Mouse (Mus musculus) cerebellum, postnatal 36 days (tissue): ENCODE measurements around the gene Nek7.

Experiments
- DNase-seq, 2 experiments: peaks; one replicate each; pipeline ENCODE4 v3.0.0; 2021 to 2022; ENCODE audit warnings: mixed read lengths in 2 of 2

Nek7 gene

DNA sequence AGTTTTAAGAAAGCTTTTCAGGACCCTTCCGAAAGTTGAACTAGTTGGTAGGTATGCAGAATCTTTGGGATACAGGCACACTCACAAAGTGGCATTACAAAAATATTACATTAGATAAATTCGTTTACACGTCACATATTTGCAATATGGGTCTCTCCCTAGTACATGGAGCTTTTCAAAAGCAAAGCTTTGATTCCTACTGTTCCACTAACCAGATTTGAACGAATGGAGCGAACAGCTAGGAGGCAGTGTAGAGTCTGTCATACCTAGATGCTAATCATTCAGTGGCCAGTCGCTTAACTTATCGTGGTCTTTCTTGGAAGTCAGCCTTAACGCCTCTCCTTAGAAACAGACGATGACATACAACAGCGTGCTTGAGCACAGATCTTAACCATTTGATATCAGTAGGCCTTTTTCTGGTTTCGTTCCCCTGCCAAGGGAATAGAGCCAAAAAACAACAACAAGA lies at the start of gene Nek7:
Gene Nek7 (minus strand): TSS at position 146 of the 466 bp plus-strand sequence.
- DNase-seq, result peak in 1 of 2 experiments; percentile 12

DNA sequence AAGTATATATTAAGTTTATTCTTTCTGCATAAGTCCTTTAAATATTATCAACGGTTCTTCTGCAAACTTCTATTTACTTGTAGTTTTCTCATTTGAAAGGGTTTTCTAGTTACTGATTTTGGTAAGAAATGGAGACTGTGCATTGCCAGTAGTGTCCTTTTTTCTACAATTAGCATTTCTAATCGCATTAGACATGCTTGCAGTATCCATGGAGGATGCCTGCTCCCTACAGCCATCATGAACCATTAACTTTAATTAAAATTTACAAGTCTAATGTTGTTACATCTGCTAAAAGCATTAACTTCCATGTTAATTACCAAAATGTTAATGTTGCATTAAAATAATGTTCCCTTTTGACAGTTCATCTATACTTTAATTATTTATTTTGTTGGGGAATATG lies 42.4 kb upstream of the Nek7 start:
- DNase-seq, result no peak

DNA sequence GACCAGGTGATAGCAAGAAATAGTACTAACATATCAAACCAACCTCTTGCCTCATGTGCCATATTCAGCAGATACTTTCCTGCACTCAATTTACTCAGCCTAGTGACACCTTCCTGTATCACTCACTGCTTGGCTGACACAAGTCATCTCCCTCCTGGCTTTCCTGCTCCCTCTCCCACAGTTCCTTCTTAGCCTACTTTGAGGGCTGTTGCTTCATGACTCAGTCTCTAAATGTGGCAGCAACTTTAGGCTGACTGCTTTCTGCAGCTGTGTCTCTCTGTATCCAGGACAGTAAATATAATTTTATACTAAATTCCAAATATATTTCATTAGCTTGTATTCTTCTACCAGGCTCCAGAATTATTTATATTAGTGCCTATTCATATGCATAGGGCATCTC lies 34.3 kb upstream of the Nek7 start:
- no peak for DNase-seq

GRCm38 (mm10) chr1:138644991-138645390 lies 25.1 kb upstream of the Nek7 start:
- DNase-seq, result peak; percentile 37 to 50

DNA sequence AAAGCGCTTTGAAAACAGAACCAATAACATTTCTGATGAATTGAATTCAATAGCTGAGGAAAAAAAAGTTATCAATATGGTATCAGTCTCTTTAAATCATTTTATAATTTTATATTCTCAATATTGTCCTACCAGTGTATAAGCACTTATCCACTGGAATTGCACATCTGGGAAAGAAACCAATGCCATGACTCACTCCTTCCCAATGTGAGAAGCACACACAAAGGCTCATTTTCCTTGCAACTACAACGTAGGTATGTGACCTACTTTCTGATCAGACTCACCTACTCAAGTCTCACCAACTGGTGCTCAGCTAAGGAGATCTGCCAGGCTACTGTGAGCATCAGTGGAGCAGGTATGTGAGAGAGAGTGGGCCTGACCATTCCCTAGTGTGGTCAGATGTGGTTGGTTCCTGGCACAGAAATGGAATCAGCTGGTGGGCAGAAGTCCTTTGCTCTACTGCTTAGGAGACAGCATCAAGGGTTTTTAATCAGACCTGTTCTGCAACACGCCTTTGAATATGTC lies 23.4 kb upstream of the Nek7 start:
- no peak for DNase-seq

GRCm38 (mm10) chr1:138640934-138641461 lies 21.1 kb upstream of the Nek7 start:
- DNase-seq, result no peak

- no peak for DNase-seq
These were observed 17.9 kb upstream of the Nek7 start for GRCm38 (mm10) chr1:138637850-138638249.

- no peak for DNase-seq
These were observed 14.6 kb upstream of the Nek7 start for GRCm38 (mm10) chr1:138634561-138634960.

- no peak for DNase-seq
These were observed 9.0 kb upstream of the Nek7 start for GRCm38 (mm10) chr1:138628919-138629318.

DNA sequence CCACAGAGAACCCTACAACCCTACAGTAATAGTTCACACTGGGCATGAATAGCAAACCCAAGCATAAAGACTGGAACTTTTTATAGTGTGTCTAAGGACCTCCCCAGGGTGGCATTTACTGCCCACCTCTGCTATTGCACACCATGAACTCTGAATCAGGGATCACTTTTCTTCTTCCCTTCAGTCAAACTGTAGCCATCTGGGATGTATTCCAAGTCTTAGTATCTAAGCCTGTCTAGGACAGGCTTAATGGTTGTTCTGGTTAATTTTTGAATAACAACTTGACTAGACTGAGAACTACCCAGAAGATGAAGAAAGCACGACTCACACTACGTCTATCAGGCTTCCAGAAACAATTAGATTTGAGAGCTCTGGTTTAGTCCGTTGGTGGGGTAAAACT lies 8.5 kb upstream of the Nek7 start:
- no peak for DNase-seq

- DNase-seq, result no peak
These were observed 7.9 kb upstream of the Nek7 start for GRCm38 (mm10) chr1:138627804-138628203.

DNA sequence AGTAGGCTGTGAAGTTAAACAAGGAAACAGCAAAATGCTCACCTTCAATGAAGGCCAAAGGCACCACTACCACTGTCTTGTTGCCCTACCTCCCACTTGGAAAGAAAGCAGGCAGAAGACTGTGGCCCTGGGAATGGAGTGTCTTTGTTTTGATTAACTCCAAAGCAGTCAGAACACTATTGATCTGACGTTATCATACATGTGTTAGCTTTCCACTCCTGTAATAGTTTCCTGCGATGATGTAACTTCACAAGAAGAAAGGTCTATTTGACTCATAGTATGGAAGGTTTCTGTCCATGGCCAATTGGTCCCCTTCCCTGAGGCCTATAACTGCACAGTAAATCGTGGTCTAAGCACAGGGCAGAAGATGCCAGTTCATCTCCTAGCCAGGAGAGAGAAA lies 6.3 kb upstream of the Nek7 start:
- DNase-seq, result no peak

- no peak for DNase-seq
These were observed 3.9 kb upstream of the Nek7 start for GRCm38 (mm10) chr1:138623870-138624269.

- no peak for DNase-seq
These were observed 2.9 kb upstream of the Nek7 start for GRCm38 (mm10) chr1:138622831-138623230.

GRCm38 (mm10) chr1:138622431-138622830 lies 2.5 kb upstream of the Nek7 start:
- no peak for DNase-seq

DNA sequence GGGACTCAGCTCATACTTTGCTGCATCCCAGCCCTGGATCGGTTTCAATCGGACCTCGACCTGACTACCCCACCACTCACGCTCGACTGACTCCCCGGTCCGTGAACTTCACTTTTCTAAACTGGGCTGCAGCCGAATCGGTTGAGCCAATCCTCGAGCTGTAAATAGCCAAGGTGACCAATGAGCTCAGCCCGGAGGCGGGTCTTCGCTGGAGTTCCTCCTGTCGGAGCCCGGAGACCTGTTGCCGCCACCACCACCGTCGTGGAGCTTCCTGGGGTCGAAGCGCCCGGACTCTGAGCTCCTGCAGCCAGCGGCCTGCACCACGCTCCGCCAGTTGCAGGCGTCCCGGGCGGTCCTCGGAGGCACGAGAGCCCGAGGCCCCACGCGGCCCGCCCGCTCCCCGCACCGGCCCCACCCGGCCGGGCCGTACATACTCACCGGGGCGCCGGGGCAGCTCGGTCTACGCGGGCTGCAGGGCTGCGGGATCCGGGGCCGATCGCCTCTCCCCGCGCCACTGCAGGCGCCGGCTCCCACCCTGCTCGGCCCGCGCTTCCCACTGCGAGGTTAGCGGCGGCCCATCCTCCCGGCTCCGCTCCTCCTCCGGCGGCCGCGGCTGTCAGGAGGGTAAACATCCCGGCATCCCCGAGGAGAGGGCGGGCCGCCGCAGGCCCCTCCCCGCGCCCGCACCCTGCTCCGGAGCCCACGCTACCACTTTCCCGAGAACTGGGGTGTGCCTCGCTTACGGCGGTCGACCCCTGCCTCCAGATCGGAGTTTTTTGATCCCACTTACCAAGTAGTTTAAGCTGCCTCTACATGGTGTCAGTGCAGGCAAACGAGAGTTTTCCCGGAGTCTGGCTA lies 598 bp downstream of the Nek7 start:
- DNase-seq, result peak; percentile 95 to 97

DNA sequence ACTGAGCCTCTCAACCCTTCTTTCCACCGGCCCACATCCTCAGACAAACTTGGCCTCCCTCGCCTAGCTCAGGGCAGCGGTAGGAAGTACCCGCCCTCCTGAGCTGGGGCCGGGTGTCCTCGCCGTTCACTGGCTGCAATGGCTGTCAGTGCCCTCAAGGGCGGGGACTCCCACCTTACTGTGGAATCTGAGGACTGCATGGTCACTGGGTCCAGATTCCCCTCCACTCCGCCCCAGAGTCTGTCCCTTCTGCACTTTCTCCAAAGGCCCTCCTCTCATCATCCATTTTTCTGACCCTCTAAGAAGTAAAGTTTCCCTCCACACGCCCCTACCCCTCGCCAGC lies 2.0 kb downstream of the Nek7 start:
- DNase-seq, result peak; percentile 80 to 81

- no peak for DNase-seq
These were observed 2.5 kb downstream of the Nek7 start for GRCm38 (mm10) chr1:138617279-138618011.

GRCm38 (mm10) chr1:138615388-138615787 lies 4.6 kb downstream of the Nek7 start:
- no peak for DNase-seq

GRCm38 (mm10) chr1:138614552-138615287 lies 5.2 kb downstream of the Nek7 start:
- no peak for DNase-seq

DNA sequence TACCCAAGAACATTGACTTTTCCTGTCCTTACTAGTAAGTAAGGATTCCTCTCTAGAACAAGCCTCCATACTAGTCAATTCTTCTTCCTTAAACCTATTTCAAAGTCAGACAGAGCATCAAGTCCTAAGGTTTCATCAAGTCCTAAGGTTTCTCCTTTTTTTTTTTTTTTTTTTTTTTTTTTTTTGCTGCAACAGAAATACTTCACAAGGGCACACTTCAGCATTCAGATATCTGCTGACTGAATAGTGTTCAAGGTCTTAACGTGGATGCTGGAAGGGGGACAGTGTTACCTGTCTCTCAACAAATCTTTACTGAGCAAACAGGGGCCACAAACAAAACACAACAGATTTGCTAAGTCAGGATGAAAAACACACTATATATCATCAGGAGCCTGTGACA lies 7.8 kb downstream of the Nek7 start:
- no peak for DNase-seq

- DNase-seq, result no peak
These were observed 10.8 kb downstream of the Nek7 start for GRCm38 (mm10) chr1:138609176-138609575.

- DNase-seq, result no peak
These were observed 11.6 kb downstream of the Nek7 start for GRCm38 (mm10) chr1:138608336-138608735.
